Mouse (Mus musculus) spleen, adult 2 months (tissue): ENCODE data around the gene Psmc3.

Experiments used
- CTCF ChIP-seq: fragments of 200-500 bp; IDR thresholded peaks from 2 replicates; pipeline ENCODE4 v1.5.1; 2011; ENCODE audit warnings: mild to moderate bottlenecking, inconsistent platforms; ENCODE audit not compliant: insufficient read depth, insufficient read length, insufficient replicate concordance; ENCODE audit errors: extremely low read depth
- POLR2A ChIP-seq: fragments of 200-500 bp; IDR thresholded peaks from 2 replicates; pipeline ENCODE4 v1.6.1; 2011; ENCODE audit warnings: low read depth, low read length, inconsistent platforms

GRCm38 (mm10) chr2:91112491-91112890, 58.7 kb downstream of the Psmc3 start:
- TF ChIP-seq POLR2A (no peak), CTCF (no peak)
